Mouse (Mus musculus): ENCODE measurements at regions not wholly inside any gene's neighbourhood (a gene's known extent, or its start where the extent isn't known, plus 50 kb on each side); places are given as distances from the start of the nearest gene placed in this dataset.

GRCm38 (mm10) chr5:43152881-43153280 is 80.1 kb upstream of the Cpeb2 start:
- no peak for TF ChIP-seq CTCF (IDR thresholded peaks at IDR 0.05; ENCODE audit: insufficient read depth, low read length)
- no peak for TF ChIP-seq POLR2A (IDR thresholded peaks at IDR 0.05; ENCODE audit: borderline replicate concordance, extremely low read depth, low read depth, low read length)
